In the genomic region with DNA sequence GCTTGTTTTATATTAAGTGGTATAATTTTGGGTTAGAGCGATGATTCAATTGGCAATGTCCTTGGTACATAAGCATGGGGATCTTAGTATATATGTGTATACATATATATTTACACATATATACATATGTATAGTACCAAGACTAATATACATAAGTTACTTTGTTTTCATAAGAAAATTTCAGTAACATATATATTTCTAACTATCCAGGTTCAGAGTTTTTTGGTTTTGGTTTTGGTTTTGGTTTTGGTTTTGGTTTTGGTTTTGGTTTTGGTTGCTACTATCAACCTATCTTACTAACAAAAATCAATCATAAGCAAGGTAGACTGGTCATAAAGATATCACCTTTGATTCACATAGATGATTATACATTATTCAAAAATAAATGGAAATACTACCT, we compare ENCODE assay signal across 16 mouse cellular contexts.
DNase-seq lines count a peak whose midpoint lies in the region; TF ChIP-seq lines count a peak whose summit lies in the region.
"Had no signal": no experiment of that assay in that cellular context is flagged by ENCODE, and none has a peak within 500 bp of the region (broad histone marks: within the 10 kb centered on the region; RNA-seq: fewer than 3 reads in every experiment).

No protein-coding gene starts in this region.

- no peak overlapping the region for H3K27ac ChIP-seq in CH12.LX (ENCODE audit: insufficient read depth, low read depth)

- no peaks in the 10 kb centered on the region for H3K9me3 ChIP-seq in CH12.LX (replicated peaks; ENCODE audit: low read length)
- H3K9me3 ChIP-seq: G1E had no signal

- no peaks in the 10 kb centered on the region for H3K36me3 ChIP-seq in CH12.LX (replicated peaks in 1 of 2; ENCODE audit: control insufficient read depth in 1 of 2, insufficient read depth in 1 of 2, low read length in 1 of 2)
- H3K36me3 ChIP-seq: G1E had no signal

- in situ Hi-C loops in CH12.LX (cut with MboI; ENCODE audit: low pct_ligation_motif_present, low pct_unique_long_range_greater_than_20kb, low sequenced_read_pairs) = no loop called here

- no peak for TF ChIP-seq CTCF in CH12.LX (conservative IDR thresholded peaks at IDR 0.05 in 1 of 2, IDR thresholded peaks at IDR 0.05 in 1 of 2; ENCODE audit: low read depth in 2 of 2, low read length in 2 of 2)

- TF ChIP-seq POLR2A in CH12.LX (IDR thresholded peaks at IDR 0.05; ENCODE audit: low read depth, low read length) = no peak

- peak; percentile 51 for TF ChIP-seq EP300 in CH12.LX (IDR thresholded peaks at IDR 0.05; ENCODE audit: low read length)

- H3K4me3 ChIP-seq in CH12.LX (replicated peaks in 1 of 3; ENCODE audit: low read depth in 2 of 3, low read length in 2 of 3, poor library complexity in 1 of 3) = no peak overlapping the region

- no peak for DNase-seq in CH12.LX (ENCODE audit: extremely low read depth)
- DNase-seq in urinary bladder, postnatal 10 days (ENCODE audit: low spot score) = no peak
- DNase-seq: adrenal gland, adult 2 months; adrenal gland, adult 8-10 months; adrenal gland, postnatal 10 days; adrenal gland, postnatal 14 days; adrenal gland, postnatal 25 days; adrenal gland, postnatal 36 days; B cell, adult 2 months; cerebellum, adult 11 months; cerebellum, adult 11-12 months; cerebellum, adult 18-20 months; cerebellum, adult 2 months; cerebellum, adult 8-10 months had no signal

- no peak overlapping the region for H3K9ac ChIP-seq in CH12.LX (ENCODE audit: insufficient read depth, low read depth)

- peaks cover 3 to 4% of the 10 kb centered on the region in 2 experiments; a peak in 2 of 4 replicates for H3K4me1 ChIP-seq in CH12.LX (ENCODE audit: control insufficient read depth in 1 of 2, insufficient read depth in 2 of 2)

- no peak for TF ChIP-seq RAD21 in CH12.LX (IDR thresholded peaks at IDR 0.05; ENCODE audit: low read depth, low read length)

- dilution Hi-C loops in CH12.LX (cut with MboI; ENCODE audit: extremely low pct_ligation_motif_present, extremely low pct_unique_long_range_greater_than_20kb, low sequenced_read_pairs) = no loop called here

- H3K79me2 ChIP-seq in CH12.LX (replicated peaks; ENCODE audit: control insufficient read depth, extremely low read depth, insufficient read depth, poor library complexity, severe bottlenecking) = no peaks in the 10 kb centered on the region

- H3K27me3 ChIP-seq in CH12.LX (replicated peaks) = no peaks in the 10 kb centered on the region
- H3K27me3 ChIP-seq: Patski had no signal

- peak overlapping the region; percentile 67 for H3K4me2 ChIP-seq in CH12.LX (ENCODE audit: insufficient read depth, low read depth, poor library complexity, severe bottlenecking)

TF ChIP-seq in CH12.LX, 34 proteins besides CTCF, POLR2A, EP300 and RAD21:
- TF ChIP-seq HCFC1 (IDR thresholded peaks at IDR 0.05; ENCODE audit: low read depth, low read length) (no peak), PAX5 (IDR thresholded peaks at IDR 0.05; ENCODE audit: low read length) (no peak), GABPA (IDR thresholded peaks at IDR 0.05; ENCODE audit: insufficient replicate concordance, low read depth, low read length) (no peak), ETS1 (conservative IDR thresholded peaks at IDR 0.05; ENCODE audit: low read depth, low read length) (peak; percentile 70; the same call in 1 of the 2 replicates), ZMIZ1 (IDR thresholded peaks at IDR 0.05; ENCODE audit: low read depth, low read length) (no peak), IRF4 (IDR thresholded peaks at IDR 0.05; ENCODE audit: low read depth, low read length) (peak; percentile 51)
